Mouse (Mus musculus) layer of hippocampus, postnatal 25 days (tissue): Measurements from ENCODE around the gene Polr2l. TPM values are rescaled to one million over a fixed set of nuclear protein-coding genes. Genes with fewer than 3 reads are reported as not detected.

Source experiments
- DNase-seq, 2 experiments: peaks; one replicate each; pipeline ENCODE4 v3.0.0; 2022; ENCODE audit warnings: mixed read lengths in 2 of 2, low spot score in 1 of 2; ENCODE audit errors: extremely low spot score in 1 of 2
- total RNA-seq, 2 experiments: library from RNA; stranded (reverse); gene quantifications; 2 replicates each; pipeline ENCODE4 v1.2.3; 2021

The Polr2l gene
- total RNA-seq, 2 experiments from 2014 or later = 40.9 to 47.2 TPM

DNA sequence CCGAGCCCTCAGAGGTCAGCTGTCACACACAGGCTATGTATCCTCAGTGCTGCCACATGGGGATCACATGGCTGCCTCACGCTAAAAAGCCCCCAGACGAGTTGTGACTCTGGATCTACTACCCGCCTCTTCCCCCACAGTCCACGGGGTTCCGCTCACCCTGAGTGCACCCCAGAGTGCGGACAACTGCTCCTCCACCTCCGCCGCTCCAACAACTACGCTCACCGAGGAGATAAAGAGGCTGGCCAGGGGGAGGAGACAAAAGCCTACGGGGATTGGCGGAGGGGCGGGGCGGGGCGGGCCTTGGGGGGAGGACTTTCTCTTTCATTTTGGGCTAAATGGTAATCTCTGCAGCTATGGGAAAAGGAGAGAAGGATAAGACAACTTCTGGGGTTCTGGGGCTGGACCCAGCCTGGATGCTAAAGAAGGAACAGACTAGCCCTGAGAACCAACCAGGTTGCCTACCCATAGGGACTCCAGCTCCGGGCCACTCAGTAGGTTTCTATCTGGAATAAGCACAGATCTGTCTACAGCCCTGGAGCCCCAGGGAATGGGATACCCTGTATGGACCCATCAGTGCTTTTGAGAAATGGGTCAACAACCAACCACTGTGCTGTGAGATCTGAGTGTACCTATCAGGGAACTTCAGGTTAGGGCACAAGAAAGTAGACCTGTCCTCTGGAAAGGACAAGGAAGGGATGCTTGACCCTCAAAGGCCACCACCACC is 39.6 kb downstream of the Polr2l start:
- DNase-seq = peak in 1 of 2 experiments; percentile 56

DNA sequence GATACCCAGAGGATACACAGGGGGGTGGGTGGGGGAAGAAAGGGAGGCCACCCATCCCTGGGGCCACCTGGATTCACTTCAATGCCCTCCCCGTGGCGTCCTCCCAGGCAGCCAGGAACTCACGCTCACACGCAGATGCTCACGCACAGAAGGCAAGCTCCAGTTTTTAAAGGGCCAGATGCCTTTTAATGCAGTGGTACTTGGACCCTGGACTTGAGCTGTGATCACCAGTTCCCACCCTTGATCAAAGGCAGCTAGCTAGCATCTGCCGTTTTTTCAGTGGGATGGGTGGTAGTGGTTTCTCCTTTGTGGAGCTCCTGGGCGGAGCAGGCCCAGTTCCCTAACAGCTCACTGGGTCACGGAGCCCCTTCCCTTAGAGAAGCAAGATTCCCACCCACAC is 40.5 kb downstream of the Polr2l start:
- peak in 1 of 2 experiments; percentile 44 for DNase-seq

DNA sequence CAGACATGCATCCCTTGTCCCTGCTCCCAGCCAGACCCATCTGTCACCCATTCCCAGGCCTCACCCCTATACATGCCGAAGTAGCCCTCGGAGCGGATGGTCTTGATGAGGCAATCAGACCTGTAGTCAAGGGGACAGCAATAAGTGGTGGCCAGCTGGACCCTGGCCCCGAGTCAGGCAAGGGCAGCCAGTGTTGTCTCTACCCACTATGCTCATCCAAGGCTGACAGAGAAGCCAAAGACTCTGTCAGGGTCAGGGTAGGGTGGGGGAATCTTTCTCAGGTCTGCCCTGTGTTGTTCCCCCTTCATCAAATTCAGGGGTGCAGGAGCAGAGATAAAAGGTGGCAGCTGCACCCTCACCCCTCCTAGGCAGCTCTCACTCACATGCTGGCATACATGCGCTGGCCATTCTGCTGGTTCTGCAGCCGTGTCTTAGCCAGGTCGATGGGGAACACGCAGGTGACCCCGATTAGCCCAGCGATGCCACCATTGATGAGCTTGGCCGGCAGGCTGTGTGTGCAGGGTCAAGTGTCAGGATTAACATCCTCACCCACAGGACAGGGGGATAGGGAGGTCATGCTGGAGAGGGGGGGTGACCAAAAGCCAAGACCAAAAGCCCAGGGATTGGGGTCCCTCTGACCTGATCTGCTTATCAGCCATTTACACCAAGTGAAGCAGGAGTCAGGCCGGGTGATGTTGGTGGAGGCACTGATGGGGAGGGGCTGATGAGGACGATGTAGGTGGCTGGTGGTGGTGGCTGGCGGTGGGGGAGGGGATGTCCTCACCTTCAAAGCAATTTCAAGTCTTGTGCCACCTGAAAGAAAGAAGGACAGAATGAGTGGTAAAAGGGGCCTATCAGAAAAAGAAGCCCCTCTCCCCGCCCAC is 41.2 kb downstream of the Polr2l start:
- peak in 1 of 2 experiments; percentile 20 for DNase-seq

DNA sequence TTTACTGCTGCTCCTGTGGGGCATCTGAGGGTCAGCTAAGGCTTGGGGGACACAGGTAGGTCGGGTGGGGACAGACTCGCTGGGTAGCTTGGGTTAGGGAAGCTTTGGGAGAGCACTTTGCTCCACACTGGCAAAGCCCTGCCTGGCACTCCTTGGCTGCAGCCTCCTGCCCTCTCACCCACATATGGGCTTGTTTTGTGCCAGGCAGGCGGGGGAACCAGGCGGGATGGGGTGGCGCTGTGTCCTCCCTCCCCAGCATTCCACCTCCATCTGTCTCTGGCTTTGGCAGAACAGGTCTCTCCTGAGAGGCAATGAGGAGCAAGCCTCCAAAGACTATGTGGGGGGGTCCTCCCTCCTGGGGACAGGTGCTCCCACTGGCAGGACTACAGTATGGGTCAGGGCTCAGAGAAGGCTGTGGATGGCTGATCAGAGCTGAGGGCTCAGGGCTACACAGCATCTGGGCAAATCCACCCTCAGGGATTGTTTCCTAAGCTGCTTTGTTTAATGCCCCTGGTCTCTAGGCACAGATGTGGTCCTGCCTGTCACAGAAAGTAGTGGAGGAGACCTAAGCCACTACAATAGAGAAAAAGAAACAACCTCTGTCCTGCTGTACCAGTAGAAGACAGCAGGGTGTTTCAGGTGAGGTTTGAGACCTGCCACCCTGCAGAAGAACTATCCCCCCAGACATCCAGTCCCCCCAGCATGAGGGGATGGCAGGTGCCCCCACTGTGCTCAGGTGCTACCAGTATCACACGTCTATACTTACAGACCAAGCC is 42.0 kb downstream of the Polr2l start:
- peak in 1 of 2 experiments; percentile 20 for DNase-seq

DNA sequence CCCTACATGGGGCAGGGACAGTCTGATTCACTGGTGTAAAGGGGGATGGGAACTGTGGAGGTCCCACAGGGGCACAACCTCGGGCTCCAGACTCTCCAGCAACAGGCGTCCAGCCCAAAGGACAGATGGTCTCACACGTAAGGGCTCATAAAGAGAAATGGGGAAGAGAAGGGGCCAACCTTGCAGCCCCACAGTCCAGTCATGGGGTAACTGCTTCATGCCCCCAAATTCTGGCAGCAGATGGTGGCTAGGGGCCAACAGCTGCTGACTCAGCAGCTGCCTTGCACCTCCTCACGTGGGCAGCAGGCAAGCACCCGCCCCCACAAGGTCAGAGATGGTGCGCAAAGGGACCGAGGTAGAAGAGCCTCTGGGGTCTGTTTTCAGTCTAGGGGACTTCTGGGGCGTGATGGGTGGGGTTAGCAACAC is 42.7 kb downstream of the Polr2l start:
- DNase-seq = peak in 1 of 2 experiments; percentile 4

DNA sequence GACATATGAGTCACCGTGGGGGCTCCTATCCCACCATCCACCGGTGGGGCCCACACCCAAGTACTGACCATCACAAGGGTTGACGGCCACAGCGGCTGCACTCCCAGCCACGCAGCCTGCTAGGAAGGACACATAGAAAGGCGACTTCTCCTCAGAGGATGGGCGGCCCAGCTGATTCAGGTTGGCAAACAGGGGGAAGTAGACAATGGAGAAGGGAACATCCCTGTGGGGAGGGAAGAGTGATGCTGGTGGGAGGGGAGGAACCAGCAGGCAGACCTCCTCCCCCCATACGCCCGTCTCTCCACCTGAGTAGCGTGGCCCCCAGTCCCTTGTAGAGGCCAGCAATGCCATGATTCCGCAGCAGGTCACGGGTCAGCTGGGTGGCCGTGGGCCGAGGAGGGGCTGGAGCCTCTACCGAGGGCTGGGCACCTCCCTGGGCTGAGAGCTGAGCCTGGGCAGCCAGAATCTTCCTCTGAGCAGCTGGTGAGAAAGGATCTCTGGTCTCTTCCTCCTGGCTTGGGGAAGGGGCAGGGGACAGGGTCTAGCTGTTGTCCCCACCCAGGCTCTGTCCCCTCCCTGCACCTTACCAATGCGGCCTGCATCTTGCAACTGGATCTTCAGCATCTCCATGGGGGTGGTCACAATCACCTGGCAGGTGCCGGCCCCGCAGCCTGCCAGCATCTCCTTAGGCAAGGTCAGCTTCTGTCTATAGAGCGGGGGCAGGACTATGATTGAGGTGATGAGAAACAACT is 43.3 kb downstream of the Polr2l start:
- peak in 1 of 2 experiments; percentile 2 for DNase-seq

DNA sequence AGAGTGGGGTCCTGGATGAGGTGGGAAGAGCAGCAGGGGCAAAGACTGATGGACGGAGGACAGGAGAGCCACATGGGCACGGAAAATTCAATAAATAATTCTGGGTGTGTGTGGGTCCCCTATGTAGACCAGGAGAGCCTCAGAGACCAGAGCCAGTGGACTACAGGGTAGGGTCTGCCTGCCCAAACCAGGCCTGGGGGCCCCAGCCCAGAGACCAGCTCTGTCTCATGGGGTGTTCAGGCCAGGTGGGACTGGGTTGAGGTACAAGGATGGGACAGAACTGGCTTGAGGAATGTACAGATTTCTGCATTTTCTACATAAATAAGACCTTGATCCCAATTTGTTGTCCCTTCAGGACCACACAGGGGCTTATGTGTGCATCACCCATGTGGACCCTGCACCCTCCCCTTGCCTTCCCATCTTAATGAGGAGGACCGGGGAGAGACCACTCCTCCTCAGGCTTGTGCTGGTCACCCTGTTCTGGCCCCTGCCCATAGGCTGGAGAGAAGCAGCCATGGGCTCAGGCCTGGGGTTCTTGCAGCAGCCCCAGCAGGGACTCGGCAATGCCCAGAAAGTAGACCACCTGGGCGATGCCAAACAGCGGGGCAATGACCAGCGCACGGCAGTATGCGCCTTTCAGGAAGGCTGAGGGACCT is 44.2 kb downstream of the Polr2l start:
- no peak for DNase-seq

DNA sequence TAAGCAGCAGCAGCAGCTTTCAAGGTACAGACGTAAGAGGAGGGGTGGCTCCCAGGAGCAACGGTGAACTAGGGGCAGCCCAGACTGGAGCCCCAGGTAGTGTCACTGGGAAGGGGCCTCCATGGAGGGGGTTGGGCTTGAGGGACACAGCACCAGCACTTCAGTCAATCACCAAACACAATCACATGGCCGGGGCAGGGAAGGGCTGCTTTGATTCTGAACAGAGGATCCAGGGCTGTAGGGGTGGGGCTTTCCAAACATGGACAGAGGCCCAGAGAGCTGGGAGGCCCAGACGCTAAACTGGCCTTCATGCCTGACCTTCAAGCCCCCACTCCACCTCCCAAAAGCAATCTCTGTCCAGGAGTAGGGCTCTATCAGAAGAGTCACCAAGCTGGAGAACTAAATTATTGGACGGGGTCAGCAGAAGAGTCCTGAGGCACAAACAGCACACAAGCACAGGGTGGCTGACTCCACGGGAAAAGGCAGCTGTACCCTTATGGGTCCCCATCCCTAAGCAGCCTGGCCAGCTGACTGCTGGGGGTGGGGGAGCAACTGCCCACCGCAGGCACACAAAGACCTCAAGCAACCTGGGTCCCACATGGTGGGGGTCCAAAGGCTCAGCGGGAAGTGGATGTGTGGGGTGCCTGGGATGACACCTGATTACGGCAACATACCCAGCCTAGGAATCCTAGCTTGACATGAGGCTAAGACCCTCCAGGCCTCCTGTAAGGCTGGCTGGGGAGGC is 44.9 kb downstream of the Polr2l start:
- peak in 1 of 2 experiments; percentile 5 for DNase-seq

DNA sequence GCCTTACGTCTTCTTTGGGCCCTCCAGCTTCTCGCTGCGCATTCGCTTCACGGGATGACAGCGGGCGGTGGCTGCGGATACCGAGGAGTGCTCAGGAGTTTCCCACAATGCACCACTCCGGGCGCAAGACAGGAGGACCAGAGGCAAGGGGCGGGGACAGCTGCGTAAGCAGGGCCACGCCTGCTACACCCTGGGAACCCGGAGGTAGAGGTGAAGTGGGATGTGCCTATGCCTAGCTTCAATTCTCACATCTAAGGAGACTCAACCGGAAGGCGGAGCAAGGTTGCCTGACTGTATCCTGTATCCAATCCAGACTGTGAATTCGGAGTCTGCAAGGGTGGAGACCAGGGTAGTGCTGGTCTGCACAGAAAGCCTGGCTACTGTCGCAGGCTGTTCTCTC is 45.6 kb downstream of the Polr2l start, which contains the start of gene Cend1:
Gene Cend1, minus strand, starts transcription at position 182 of the 400 bp plus-strand sequence.
- DNase-seq = peak; percentile 73 to 80

DNA sequence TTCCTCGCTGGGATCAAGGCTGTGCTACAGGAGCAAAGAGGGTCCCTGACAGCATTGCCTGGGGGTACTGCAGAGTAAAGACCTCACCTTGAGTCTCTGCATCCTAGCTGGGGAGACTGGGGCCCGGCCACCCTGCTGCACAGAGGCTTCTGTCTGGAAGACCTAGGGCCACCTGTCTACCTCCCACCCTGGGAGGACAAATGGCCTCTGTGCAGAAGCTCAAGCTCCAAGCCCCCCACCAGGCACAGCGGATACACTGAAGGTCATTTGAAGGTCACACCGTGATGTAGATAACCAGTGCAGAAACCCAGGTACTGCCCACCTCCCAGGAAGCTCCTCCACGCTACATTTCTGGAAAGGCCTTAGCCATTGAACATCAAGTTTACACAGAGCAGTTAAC is 46.2 kb downstream of the Polr2l start:
- DNase-seq = peak in 1 of 2 experiments; percentile 4

DNA sequence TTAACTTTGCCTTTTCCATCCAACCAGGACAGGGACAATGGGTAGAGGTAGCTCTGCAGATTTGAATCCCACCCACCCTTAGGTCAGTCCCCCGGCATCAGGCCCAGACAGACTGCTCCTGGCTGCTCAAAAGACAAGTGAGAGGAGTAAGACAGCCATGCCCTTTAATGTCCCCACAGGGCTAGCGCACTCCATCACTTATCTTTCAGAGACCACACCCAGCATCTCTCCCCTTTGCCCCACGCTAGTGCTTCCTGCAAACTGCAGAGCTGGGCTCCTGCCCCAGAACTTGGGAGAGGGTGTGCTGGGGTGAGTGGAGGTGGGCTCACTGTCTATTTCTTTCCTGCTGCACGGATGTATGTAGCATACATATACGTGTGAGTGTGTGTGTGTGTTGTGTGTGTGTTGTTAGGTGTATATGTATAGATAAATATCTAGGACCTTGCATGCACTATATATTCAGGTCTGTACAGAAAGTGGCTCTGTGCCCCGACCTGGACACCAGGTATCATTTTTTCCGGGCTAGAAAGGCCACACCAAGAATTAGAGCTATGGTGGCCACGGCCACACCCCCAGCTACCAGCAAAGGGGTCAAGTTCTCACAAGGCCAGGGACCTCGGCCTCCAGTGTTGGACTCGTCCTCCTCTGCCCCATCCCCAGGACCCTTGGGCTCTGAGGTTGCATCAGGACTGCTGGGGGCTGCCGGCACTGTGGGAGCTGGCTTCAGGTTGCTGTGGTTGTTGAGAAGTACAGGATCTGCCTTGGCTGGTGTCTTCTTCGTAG is 47.8 kb downstream of the Polr2l start:
- DNase-seq = no peak

DNA sequence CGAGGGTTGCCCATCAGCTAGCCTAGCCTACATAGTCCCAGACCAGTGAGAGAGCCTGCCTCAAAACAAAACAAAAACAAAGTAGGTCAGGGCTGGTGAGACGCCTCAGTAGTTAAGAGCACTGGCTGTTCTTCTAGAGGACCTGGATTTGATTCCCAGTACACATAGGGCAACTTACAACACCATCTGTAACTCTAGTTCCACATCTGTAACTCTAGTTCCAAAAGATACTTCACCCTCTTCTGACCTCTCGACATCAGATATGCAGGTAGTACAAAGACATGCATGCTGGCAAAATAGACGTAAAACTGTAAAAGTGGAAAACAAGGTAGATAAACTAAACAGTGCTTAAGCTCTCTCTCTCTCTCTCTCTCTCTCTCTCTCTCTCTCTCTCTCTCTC is 51.1 kb downstream of the Polr2l start:
- no peak for DNase-seq

Other genes starting within 250 kb of the Polr2l start
- gene Phrf1, start 246.3 kb downstream of the Polr2l start, total RNA-seq = 10 to 100 TPM; 67.1 to 71.1 TPM
- gene Irf7, start 208.7 kb downstream of the Polr2l start, total RNA-seq = 1 to 10 TPM in 1 of 2 experiments, under 1 TPM in 1; 0.91 to 1.9 TPM
- not detected for gene Cdhr5, start 198.3 kb downstream of the Polr2l start, total RNA-seq
- gene Sct, start 196.0 kb downstream of the Polr2l start, total RNA-seq = not detected
- under 1 TPM in 1 of 2 experiments, not detected in 1; 0.12 TPM for gene Drd4, start 183.1 kb downstream of the Polr2l start, total RNA-seq
- gene Deaf1, start 147.4 kb downstream of the Polr2l start, total RNA-seq = 10 to 100 TPM; 91.3 to 92.6 TPM
- gene Tmem80, start 147.4 kb downstream of the Polr2l start, total RNA-seq = 10 to 100 TPM; 28.8 to 39.3 TPM
- 1 to 10 TPM; 4.7 to 6.2 TPM for gene Eps8l2, start 136.3 kb downstream of the Polr2l start, total RNA-seq
- gene Taldo1, start 82.9 kb downstream of the Polr2l start, total RNA-seq = 100 to 1,000 TPM; 125 to 154 TPM
- gene Gatd1, start 61.0 kb downstream of the Polr2l start, total RNA-seq = 10 to 100 TPM; 42.4 to 49.2 TPM
- 100 to 1,000 TPM; 286 to 299 TPM for gene Cend1, start 45.6 kb downstream of the Polr2l start, total RNA-seq
- gene Slc25a22, start 37.2 kb downstream of the Polr2l start, total RNA-seq = 100 to 1,000 TPM; 351 to 355 TPM
- 1 to 10 TPM in 1 of 2 experiments, under 1 TPM in 1; 0.84 to 2.2 TPM for gene Pidd1, start 31.1 kb downstream of the Polr2l start, total RNA-seq
- 100 to 1,000 TPM; 526 to 589 TPM for gene Rplp2, start 27.8 kb downstream of the Polr2l start, total RNA-seq
- 10 to 100 TPM; 23.2 to 30.4 TPM for gene Pnpla2, start 19.9 kb downstream of the Polr2l start, total RNA-seq
- gene Cracr2b, start 14.0 kb downstream of the Polr2l start, total RNA-seq = 1 to 10 TPM; 2.1 to 4.2 TPM
- gene Cd151, start 7.7 kb downstream of the Polr2l start, total RNA-seq = 10 to 100 TPM; 25.7 TPM
- 10 to 100 TPM; 12.2 to 14.3 TPM for gene Tspan4, start 108 bp upstream of the Polr2l start, total RNA-seq
- 10 to 100 TPM; 81.3 to 84.0 TPM for gene Chid1, start 64.7 kb upstream of the Polr2l start, total RNA-seq
- gene Ap2a2, start 87.0 kb upstream of the Polr2l start, total RNA-seq = 100 to 1,000 TPM; 238 to 254 TPM
- gene Muc6, start 180.2 kb upstream of the Polr2l start, total RNA-seq = not detected
- gene Muc2, start 215.2 kb upstream of the Polr2l start, total RNA-seq = under 1 TPM; 0.20 to 0.54 TPM